Comparison of ENCODE assay signal across 14 mouse cellular contexts in the genomic region with DNA sequence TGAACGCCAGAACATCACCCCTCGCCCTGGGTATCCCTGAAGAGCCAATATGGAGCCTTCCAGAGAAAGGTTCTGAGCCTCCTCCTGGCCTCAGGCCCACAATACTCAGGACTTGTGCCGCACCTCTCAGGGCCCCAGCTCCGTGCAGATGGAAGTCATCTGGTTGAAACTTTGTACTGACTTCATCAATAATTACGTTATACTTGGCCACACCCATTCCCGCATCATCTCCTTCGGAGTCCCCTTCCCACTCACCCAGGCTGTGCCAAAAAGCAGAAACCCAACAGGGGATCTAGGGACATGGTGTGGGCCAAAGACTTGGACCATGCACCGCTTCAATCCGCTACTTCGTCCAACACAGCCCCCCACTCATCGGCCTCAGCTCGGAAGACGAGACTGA. TPM values are rescaled to one million over a fixed set of nuclear protein-coding genes. Genes with fewer than 3 reads are reported as not detected.
DNase-seq lines count a peak whose midpoint lies in the region; ATAC-seq and TF ChIP-seq lines count a peak whose summit lies in the region.
"Had no signal": no experiment of that assay in that cellular context is flagged by ENCODE, and none has a peak within 500 bp of the region (broad histone marks: within the 10 kb centered on the region; RNA-seq: fewer than 3 reads in every experiment).

No protein-coding gene starts in this region.

- H3K36me3 ChIP-seq in forebrain, embryonic 10.5 days (replicated peaks): no peaks in the 10 kb centered on the region
- no peaks in the 10 kb centered on the region for H3K36me3 ChIP-seq in forebrain, embryonic 16.5 days (ENCODE audit: control insufficient read depth, insufficient read depth)
- no peaks in the 10 kb centered on the region for H3K36me3 ChIP-seq in intestine, postnatal 0 days (ENCODE audit: control insufficient read depth, insufficient read depth)
- no peaks in the 10 kb centered on the region for H3K36me3 ChIP-seq in stomach, embryonic 16.5 days (ENCODE audit: control insufficient read depth, insufficient read depth, low read length)
- H3K36me3 ChIP-seq: lung, embryonic 15.5 days had no signal

- peaks cover 43% of the 10 kb centered on the region for H3K4me1 ChIP-seq in forebrain, embryonic 10.5 days
- peaks cover 31% of the 10 kb centered on the region for H3K4me1 ChIP-seq in forebrain, embryonic 16.5 days (replicated peaks; ENCODE audit: control insufficient read depth, insufficient read depth, low read length)
- H3K4me1 ChIP-seq in intestine, postnatal 0 days (replicated peaks; ENCODE audit: control insufficient read depth, insufficient read depth, low read length): peaks cover 21% of the 10 kb centered on the region
- peaks cover 41% of the 10 kb centered on the region for H3K4me1 ChIP-seq in stomach, embryonic 16.5 days (ENCODE audit: control insufficient read depth, insufficient read depth, low read length)

- 92% methylated on average over 13 of the region's 13 CpGs for WGBS in forebrain, embryonic 10.5 days
- WGBS in forebrain, embryonic 16.5 days: 96% methylated on average over 13 of the region's 13 CpGs
- 64% methylated on average over 13 of the region's 13 CpGs for WGBS in intestine, postnatal 0 days
- WGBS in stomach, embryonic 16.5 days: 70% methylated on average over 13 of the region's 13 CpGs

- peaks cover 8% of the 10 kb centered on the region for H3K27me3 ChIP-seq in forebrain, embryonic 10.5 days (ENCODE audit: poor library complexity, severe bottlenecking)
- no peaks in the 10 kb centered on the region for H3K27me3 ChIP-seq in forebrain, embryonic 16.5 days (replicated peaks; ENCODE audit: control insufficient read depth, insufficient read depth, low read length)
- H3K27me3 ChIP-seq in intestine, postnatal 0 days (replicated peaks; ENCODE audit: control insufficient read depth, insufficient read depth, low read length): no peaks in the 10 kb centered on the region
- H3K27me3 ChIP-seq in stomach, embryonic 16.5 days (ENCODE audit: control insufficient read depth, insufficient read depth, low read length): no peaks in the 10 kb centered on the region
- H3K27me3 ChIP-seq: lung, embryonic 15.5 days had no signal

- H3K9ac ChIP-seq in forebrain, embryonic 16.5 days (replicated peaks; ENCODE audit: low read depth, low read length): no peak overlapping the region
- 0 out of 2 replicates have a peak overlapping the region, but pooled peaks have one; percentile 38 for H3K9ac ChIP-seq in intestine, postnatal 0 days (ENCODE audit: low read depth, low read length)
- peak overlapping the region; percentile 65; the same call in 1 of the 2 replicates for H3K9ac ChIP-seq in stomach, embryonic 16.5 days (ENCODE audit: low read length)
- H3K9ac ChIP-seq: lung, embryonic 15.5 days had no signal

- H3K9me3 ChIP-seq in forebrain, embryonic 10.5 days: peaks cover 16% of the 10 kb centered on the region
- no peaks in the 10 kb centered on the region for H3K9me3 ChIP-seq in forebrain, embryonic 16.5 days (ENCODE audit: control insufficient read depth, low read length)
- no peaks in the 10 kb centered on the region for H3K9me3 ChIP-seq in intestine, postnatal 0 days (ENCODE audit: control insufficient read depth)
- H3K9me3 ChIP-seq in stomach, embryonic 16.5 days (replicated peaks; ENCODE audit: control insufficient read depth, low read length): 0 out of 2 replicates have a peak, but pooled peaks cover 6% of the 10 kb centered on the region
- H3K9me3 ChIP-seq: lung, embryonic 15.5 days had no signal

- no peak for TF ChIP-seq CTCF in left cerebral cortex, adult 2 months (IDR thresholded peaks at IDR 0.05)
- no peak for TF ChIP-seq CTCF in intestine, postnatal 0 days (IDR thresholded peaks at IDR 0.05; ENCODE audit: low read depth)

- no peak for ATAC-seq in forebrain, embryonic 16.5 days
- ATAC-seq in intestine, postnatal 0 days: peak; percentile 44
- no peak for ATAC-seq in stomach, embryonic 16.5 days (ENCODE audit: insufficient read depth, low FRiP score)

- intact Hi-C loops in left cerebral cortex, adult 2 months (cut with DNase I): no loop called here
- intact Hi-C loops in left cerebral cortex, postnatal 14 days (cut with DNase I): no loop called here

- no peak overlapping the region for H3K4me3 ChIP-seq in forebrain, embryonic 10.5 days
- H3K4me3 ChIP-seq in forebrain, embryonic 16.5 days (replicated peaks; ENCODE audit: low read length): no peak overlapping the region
- H3K4me3 ChIP-seq in left cerebral cortex, adult 2 months: no peak overlapping the region
- no peak overlapping the region for H3K4me3 ChIP-seq in intestine, postnatal 0 days (ENCODE audit: low read depth, low read length)
- no peak overlapping the region for H3K4me3 ChIP-seq in stomach, embryonic 16.5 days (replicated peaks; ENCODE audit: low read length)
- H3K4me3 ChIP-seq: lung, embryonic 15.5 days had no signal

- no peak overlapping the region for H3K4me2 ChIP-seq in forebrain, embryonic 16.5 days (ENCODE audit: low read length)
- peak overlapping the region; percentile 53 for H3K4me2 ChIP-seq in intestine, postnatal 0 days (replicated peaks; ENCODE audit: low read depth)
- H3K4me2 ChIP-seq in stomach, embryonic 16.5 days (ENCODE audit: low read depth, low read length): no peak overlapping the region
- H3K4me2 ChIP-seq: lung, embryonic 15.5 days had no signal

- H3K27ac ChIP-seq in forebrain, embryonic 10.5 days: peak overlapping the region; percentile 79; the same call in 1 of the 2 replicates
- no peak overlapping the region for H3K27ac ChIP-seq in forebrain, embryonic 16.5 days (ENCODE audit: low read length)
- peak overlapping the region; percentile 93; the same call in 1 of the 2 replicates for H3K27ac ChIP-seq in left cerebral cortex, adult 2 months
- H3K27ac ChIP-seq in intestine, postnatal 0 days (ENCODE audit: low read depth, low read length): peak overlapping the region; percentile 93
- peak overlapping the region; percentile 94 for H3K27ac ChIP-seq in stomach, embryonic 16.5 days (ENCODE audit: low read length)

- no peak for DNase-seq in forebrain, embryonic 10.5 days (ENCODE audit: extremely low spot score, low spot score)
- no peak for DNase-seq in left cerebral cortex, adult 2 months (ENCODE audit: extremely low spot score in 1 of 2, low spot score in 2 of 2)
- no peak for DNase-seq in left cerebral cortex, postnatal 14 days (ENCODE audit: low spot score in 2 of 2)
- no peak for DNase-seq in cerebellum, adult 9-11 months
- no peak for DNase-seq in layer of hippocampus, adult 9-10 months (ENCODE audit: low spot score)
- DNase-seq: adrenal gland, postnatal 36 days; heart, adult 18-20 months; kidney, adult 2 months; liver; right cerebral cortex, postnatal 25 days had no signal

RNA-seq across cellular contexts. Expression of gene Atp23, which starts 33.4 kb away (rescaled TPM):
- polyA plus RNA-seq in forebrain, embryonic 10.5 days (2016; fragmentation: Nextera tagmentation; extraction: Ambion mirVana): 19.9 and 21.2 TPM in 2 replicates
- polyA plus RNA-seq in forebrain, embryonic 16.5 days (2015; fragmentation: Nextera tagmentation; extraction: Ambion mirVana): 10.0 and 10.5 TPM in 2 replicates
- 10 to 100 TPM; 11.7 TPM for total RNA-seq in left cerebral cortex, adult 2 months (2021)
- total RNA-seq in left cerebral cortex, postnatal 14 days (2021): 10 to 100 TPM in 1 of 2 experiments, 1 to 10 TPM in 1; 7.7 to 11.3 TPM
- 7.7 and 8.0 TPM in 2 replicates for polyA plus RNA-seq in intestine, postnatal 0 days (2015; fragmentation: Nextera tagmentation; extraction: Ambion mirVana)
- 11.7 and 12.0 TPM in 2 replicates for polyA plus RNA-seq in stomach, embryonic 16.5 days (2015; fragmentation: Nextera tagmentation; extraction: Ambion mirVana)

RNA-seq across cellular contexts. Expression of gene Ctdsp2, which starts 44.0 kb away (rescaled TPM):
- polyA plus RNA-seq in forebrain, embryonic 10.5 days (2016; fragmentation: Nextera tagmentation; extraction: Ambion mirVana): 42.3 and 42.5 TPM in 2 replicates
- 22.9 and 27.6 TPM in 2 replicates for polyA plus RNA-seq in forebrain, embryonic 16.5 days (2015; fragmentation: Nextera tagmentation; extraction: Ambion mirVana)
- total RNA-seq in left cerebral cortex, adult 2 months (2021): 10 to 100 TPM; 79.4 to 83.8 TPM
- total RNA-seq in left cerebral cortex, postnatal 14 days (2021): 10 to 100 TPM; 69.6 to 75.1 TPM
- 43.1 and 46.7 TPM in 2 replicates for polyA plus RNA-seq in intestine, postnatal 0 days (2015; fragmentation: Nextera tagmentation; extraction: Ambion mirVana)
- polyA plus RNA-seq in stomach, embryonic 16.5 days (2015; fragmentation: Nextera tagmentation; extraction: Ambion mirVana): 49.4 and 53.4 TPM in 2 replicates
